Mouse (Mus musculus): ENCODE data around the gene Lactb.

The Lactb gene

DNA sequence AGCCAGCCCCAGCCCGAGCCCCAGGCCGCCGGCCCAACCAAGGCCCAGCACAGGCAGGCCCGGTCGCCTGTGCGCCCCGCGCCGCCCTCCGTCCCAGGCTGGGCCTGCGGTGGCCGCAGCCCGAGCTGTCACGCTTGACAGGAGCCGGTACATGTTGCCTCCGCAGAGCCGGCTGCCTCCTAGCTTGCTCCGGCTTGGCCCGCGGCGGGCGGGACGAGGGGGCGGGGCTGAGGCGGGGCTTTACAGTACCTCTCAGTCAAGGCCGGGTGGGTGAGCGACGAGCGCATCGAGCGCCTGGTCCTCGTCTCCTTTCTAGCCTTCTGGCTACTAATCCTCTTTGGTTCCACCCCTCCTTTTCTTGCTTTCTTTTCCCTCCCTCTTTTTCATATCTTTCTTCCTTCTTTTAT, at the start of gene Lactb:
Lactb (minus strand) TSS at position 246 of the 407 bp plus-strand sequence.
- peak; percentile 89 for DNase-seq (ENCODE audit: extremely low read depth, insufficient read length, low spot score)

DNA sequence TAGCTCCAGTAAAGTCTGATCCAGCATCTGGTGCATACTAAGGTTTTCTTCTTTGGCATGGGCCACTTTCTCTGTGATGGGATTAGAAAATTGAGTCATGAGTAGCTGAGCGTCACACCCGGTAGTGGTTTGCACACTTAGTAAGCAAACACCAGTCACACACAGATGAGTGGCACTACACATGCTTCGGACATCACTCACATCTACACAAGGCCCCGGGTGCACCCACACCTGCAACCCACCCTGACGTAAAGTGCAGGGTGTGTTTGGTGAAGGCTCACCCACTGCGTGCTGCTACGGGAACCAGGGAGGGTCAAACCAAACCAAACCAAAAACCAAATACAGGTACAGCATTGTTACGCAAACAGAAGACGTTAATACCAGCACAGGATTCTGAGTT, 48.1 kb upstream of the Lactb start:
- no peak for DNase-seq (ENCODE audit: extremely low read depth, insufficient read length, low spot score)

DNA sequence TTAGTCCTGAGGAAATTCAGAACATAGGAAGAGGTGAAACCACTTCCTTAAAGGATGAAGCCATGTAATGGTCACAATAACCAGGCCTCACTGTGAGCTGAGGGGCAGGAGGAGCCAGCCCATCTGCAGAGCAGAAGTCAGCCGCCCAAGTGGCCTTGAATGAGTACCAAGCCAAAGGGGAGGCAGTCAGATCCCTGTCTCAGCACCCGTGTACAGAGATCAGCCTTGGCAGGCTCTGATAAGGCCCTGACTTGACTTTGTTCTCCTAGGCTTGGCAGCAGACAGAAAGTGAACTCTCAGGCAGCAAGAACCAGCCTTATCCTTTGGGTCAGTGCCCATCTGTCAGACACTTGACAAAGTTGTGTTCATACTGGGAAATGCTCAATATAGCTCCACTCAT, 44.8 kb upstream of the Lactb start:
- DNase-seq (ENCODE audit: extremely low read depth, insufficient read length, low spot score), result peak; percentile 58

DNA sequence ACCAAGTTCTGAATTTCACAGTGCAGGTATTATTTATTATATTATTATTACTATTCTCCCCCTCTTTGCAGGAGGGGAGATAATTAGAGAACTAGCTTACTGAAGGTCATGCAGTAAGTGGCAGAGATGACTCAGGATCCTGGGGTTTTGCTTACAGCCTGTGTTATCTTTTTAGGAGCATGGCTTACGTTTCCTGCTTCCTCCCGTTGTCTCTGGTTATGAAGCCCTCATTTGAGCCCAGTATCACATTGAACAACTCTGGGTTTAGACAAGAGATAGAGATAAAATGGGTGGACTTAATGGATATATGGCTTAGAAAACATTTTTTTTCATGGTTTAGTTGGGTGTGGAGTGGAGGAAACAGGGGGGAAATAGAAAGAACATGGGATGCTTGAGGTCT, 38.2 kb upstream of the Lactb start:
- no peak for DNase-seq (ENCODE audit: extremely low read depth, insufficient read length, low spot score)

DNA sequence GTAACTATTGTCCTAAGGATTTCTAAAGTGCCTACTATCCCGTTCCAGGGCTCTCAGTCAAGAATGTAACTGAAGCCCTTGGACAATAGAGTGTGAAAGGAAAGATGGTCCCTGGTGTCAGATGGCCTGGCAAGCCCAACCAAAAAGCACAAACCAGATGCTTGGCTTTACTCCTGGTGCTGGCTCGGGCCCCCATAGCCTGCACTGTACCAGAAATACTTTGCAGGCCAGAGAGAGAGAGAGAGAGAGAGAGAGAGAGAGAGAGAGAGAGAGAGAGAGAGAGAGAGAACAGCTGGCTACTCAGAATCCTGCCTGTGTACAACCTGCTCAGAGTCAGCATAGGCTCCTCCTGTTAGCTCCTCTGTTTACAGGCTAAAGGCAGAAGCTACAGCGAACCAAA, 37.2 kb upstream of the Lactb start:
- no peak for DNase-seq (ENCODE audit: extremely low read depth, insufficient read length, low spot score)

DNA sequence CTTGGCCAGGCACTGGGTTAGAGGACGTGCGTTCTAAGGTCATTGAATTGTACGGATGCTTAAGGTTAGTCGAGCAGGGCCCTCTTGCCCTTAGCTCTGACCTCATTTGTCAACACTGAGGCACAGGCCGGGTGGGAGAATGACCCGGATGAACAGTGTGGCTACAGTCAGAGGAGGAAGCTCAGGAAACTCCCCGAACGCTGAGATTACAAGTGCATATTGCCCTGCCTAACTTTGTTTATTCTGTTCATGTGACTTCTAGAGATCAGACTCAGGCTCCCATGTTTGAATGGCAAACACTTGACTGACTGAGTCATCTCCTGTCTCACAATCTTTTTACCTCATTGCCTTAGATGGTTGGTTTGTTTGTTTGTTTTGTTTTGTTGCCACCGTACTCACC, 36.2 kb upstream of the Lactb start:
- DNase-seq (ENCODE audit: extremely low read depth, insufficient read length, low spot score), result no peak

DNA sequence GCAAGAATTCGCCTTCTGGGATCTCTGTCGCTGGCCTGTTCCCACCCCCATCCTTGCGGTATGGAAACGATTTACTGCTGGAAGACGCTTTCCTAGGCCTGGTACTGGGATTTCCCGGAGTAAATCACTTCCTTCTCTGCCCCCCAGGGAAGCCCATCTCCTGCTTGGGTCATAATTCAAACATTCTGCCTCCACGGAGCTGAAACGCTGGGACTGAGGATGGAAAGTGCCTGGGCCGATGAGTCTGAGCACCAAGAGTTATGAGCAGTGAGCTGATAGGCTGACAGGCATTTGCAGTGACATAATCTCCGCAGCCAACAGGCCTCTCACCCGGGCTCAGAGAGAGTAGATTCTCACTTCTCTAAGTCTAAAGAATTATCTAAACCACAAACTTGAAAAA, 33.5 kb upstream of the Lactb start:
- DNase-seq (ENCODE audit: extremely low read depth, insufficient read length, low spot score), result no peak

DNA sequence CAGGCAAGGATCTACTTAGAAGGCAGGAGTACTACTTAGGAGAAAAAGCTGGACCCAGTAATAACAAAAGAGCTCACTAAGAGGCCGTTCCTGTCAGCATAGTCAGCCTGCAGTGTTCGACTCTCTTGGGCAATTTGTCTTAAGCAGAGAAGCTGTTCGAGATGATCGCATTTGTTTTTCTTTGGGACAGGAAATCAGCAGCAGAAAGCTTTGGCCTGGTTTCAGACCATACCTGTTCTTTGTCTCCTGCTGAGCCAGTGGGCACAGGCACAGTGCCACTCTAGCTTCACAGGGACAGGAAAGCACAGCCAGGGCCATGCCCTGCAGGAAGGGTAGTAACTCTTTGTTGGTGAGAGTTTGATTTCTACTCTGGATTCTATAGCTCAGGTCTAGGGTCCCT, 31.1 kb upstream of the Lactb start:
- no peak for DNase-seq (ENCODE audit: extremely low read depth, insufficient read length, low spot score)

DNA sequence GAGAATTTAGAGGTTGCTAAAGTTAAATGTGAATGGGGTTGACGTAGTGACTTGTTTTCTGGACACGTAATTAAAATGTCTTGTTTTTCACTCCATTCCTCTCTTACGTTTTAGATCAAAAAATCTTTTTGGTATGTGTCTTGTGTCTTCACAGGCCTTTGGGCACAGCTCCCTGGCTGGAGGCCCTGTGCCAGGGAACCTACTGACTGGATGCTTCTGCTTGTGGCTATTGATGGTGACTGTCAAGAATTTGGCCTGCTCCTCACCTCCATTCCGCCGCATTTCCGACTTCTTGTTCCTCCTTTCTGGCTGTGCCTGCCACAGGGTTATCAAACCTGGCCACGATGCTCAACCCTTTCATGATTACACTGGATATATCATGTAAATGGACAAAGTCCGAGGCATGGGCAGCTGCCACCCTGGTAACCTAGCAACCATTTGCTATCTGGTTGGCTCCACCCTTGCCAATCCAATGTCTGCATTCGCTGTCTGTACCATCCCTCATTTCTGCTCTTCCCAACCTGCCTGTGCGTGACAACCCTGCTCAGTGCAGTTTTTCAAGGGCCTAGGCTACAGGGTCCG, 30.0 kb upstream of the Lactb start:
- no peak for DNase-seq (ENCODE audit: extremely low read depth, insufficient read length, low spot score)

DNA sequence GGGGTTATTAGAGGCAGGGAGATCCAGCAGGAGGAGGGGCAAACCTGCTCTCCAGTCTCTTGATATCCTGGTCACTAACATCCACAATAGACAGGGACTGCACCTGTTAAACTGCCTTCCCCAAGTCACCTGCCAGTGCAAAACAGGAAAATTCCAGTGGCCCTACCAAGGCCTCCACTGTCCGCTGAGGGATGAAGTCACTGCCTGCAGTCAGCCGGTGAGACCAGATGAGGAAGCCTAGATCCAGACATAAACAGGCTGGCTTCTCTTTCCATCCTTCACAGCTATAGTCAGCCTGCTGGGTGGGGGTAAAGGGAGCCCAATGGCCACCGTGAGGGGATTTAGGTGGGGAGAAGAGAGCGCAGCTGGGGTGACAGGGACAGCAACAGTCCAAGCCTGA, 28.4 kb upstream of the Lactb start:
- no peak for DNase-seq (ENCODE audit: extremely low read depth, insufficient read length, low spot score)

DNA sequence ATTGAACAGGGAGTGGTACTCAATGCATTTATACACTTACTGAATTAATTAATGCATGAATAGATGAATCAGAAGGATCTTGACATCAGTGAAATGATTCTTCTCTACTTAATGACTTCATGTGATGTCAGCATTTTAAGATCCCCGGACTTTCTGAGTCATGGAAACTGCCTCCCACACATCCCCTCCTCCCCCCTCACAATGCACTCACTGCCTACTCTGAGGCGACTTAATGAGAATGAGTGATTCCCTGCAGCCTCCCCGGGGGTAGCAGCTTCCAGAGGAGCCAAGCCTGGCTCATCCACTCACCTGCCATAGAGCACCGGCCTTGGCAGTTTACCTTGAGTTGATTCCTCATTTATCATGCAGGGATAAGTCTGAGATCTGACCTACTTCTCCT, 27.9 kb upstream of the Lactb start:
- no peak for DNase-seq (ENCODE audit: extremely low read depth, insufficient read length, low spot score)

DNA sequence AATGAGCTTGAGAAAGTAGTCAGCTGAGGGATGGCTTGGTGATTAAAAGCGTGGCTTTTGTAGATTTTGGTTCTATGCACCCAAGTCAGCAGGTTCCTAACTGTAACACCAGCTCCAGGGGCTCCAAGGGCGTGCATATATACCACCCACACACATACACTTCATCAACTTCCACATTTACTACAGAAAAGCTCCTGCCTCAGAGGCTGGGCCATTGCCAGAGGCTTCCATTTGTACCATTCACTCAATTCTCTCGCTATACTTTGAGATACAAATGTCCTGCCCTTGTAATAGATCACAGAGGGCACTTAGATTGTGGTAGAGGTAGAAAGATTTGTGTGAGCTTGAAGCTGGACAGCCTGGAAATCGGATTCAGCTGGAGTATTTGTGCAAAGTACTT, 26.2 kb upstream of the Lactb start:
- DNase-seq (ENCODE audit: extremely low read depth, insufficient read length, low spot score), result no peak

DNA sequence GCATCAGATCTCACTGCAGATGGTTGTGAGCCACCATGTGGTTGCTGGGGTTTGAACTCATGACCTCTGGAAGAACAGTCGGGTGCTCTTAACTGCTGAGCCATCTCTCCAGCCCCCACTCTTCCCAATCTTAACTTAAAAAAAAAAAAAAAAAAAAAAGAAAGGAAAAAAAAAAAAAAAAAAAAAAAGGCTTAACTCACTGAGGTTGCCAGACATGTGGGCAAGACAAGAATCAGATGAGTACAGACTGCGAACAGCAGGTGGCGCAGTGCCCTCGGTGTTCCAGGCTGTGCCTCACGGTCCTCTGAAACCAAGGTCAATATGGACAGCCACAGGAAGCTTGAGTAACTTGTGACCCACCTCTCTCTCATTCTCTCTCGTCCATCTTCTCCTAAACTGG, 25.8 kb upstream of the Lactb start:
- peak; percentile 82 for DNase-seq (ENCODE audit: extremely low read depth, insufficient read length, low spot score)

DNA sequence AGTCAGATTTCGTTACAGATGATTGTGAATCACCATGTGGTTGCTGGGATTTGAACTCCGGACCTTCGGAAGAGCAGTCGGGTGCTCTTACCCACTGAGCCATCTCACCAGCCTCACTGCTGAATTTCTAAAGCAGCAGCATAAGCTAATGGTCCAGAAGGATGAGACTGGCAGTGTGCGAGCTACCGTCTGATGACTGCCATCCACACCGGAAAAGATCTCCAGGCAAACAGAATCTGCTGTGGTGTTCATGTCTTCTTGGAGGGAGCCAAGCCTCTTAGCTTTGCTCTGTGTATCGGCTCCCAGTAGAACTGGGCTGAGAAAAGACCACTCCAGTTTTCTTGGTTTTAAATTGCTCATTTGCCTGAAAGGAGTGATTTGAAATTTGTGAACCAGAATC, 24.4 kb upstream of the Lactb start:
- no peak for DNase-seq (ENCODE audit: extremely low read depth, insufficient read length, low spot score)

DNA sequence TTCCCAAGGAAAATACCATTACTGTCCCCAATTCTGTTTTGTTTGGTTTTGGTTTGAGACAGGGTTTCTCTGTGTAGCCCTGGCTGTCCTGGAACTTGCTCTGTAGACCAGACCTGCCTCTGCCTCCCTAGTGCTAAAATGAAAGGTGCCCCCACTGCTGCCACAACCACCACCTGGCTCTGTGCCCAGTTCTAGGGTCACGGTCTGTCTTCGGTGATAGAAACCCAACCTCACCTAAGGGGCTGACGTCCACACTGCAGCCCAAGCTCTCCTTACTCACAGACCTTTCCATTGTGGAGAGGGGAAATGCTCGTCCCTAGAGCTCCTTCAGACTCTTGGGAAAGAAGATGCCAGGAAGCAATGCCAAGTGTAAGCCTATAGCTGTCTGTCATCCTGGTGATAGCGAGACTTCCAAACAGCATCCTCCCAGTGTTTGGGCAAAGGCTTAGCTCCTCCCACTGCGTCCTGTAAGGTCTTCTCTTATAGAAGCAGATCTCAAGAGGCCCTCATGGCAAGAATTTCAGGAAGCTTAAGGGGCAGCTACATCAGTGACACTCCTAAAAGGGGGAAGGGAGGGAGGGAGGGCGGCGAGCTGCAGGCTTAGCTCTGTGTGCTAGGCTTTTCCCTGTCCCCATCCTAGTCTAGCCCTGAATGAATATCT, 16.6 kb upstream of the Lactb start:
- DNase-seq (ENCODE audit: extremely low read depth, insufficient read length, low spot score), result no peak

DNA sequence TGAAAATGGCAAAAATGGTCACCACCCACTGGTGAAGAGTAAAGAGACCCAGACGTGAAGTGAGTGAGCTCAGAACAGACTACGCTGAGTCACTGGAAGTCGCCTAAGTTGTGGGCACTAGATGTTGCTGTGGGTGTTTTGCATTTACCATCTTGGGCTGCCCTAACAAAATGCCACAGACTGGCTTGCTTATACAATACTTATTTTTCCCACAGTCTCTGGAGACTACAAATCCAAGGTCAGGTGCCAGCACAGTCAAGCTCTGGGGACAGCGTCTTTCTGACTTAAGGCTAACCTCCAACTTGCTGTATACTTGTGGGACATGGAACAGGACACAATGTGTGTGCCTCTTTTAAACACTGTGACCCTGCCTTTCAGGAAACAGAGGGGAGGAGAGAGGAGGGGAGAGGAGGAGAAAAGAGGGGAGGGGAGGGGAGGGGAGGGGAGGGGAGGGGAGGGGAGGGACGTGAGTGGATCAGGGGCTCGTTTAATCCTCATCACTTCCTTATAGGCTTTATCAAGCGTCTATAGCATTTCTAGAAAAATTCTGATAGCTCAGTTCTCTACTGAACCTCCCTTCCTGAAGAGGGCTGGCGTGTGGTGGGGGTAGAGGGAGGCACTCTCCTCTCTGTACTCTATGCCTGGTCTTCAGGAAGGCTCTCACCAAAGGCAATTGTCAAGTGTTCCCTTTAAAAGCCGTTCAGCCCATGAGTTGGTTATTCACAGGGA, 15.9 kb upstream of the Lactb start:
- DNase-seq (ENCODE audit: extremely low read depth, insufficient read length, low spot score), result peak; percentile 51

DNA sequence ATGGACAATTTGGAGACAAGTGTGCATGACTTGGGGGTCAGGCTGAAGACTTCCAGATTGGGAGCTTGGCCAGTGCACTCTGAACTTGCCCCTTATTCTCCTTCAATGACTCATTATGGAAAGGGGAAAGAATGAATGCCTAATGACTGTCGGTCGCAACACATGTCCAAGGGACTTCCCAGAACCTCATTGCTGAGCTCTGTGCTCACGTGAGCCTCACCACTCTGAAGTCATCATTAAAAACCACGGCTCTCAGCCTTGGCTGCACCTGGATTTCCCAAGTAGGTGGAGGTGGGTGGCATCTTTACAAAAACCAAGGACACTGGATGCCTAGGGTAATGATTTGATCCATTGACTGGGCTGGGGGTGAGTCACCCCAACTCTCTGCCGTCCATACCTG, 14.8 kb upstream of the Lactb start:
- DNase-seq (ENCODE audit: extremely low read depth, insufficient read length, low spot score), result no peak

DNA sequence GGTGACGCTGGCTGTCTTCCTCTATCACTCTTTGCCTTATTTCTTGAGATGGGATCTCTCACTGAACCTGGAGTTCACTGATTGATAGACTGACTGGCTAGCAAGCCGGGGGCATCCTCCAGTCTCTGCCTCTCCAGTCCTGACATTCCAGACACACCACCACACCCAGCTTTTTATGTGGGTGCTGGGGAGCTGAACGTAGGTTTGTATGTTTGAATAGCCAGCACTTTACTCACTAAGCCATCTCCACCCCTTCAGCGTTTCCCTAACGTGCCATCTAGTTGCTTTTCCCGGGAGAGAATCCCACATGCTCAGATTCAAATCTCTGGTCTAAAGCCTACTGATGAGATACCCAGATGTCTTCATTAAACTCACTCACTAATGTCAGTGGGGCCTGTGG, 14.3 kb upstream of the Lactb start:
- DNase-seq (ENCODE audit: extremely low read depth, insufficient read length, low spot score), result peak; percentile 48

DNA sequence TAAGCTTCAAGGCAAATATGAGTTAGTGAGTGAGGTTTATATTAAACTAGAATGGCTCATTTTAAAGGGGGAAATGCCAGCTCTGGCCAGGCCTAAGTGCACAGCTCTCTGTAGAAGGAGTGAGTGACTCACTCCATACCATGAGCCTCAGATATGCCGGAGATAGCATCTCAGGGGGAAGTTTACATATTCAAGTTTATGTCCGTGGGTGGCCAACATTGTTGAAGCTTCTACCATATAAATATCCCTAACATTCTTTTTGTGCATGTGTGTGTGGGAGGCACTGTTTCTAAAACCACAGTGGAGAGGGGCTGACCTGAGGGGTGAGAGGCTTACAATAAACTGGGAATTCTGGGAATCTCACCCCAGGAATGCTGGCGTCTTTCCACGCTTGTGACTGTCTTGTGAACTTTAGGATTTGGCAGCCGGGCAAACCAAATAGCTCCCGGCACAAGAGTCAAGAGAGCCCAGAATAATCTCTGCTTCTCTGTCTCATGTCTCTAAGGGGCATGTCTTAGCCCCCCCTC, 13.7 kb upstream of the Lactb start:
- DNase-seq (ENCODE audit: extremely low read depth, insufficient read length, low spot score), result peak; percentile 75

DNA sequence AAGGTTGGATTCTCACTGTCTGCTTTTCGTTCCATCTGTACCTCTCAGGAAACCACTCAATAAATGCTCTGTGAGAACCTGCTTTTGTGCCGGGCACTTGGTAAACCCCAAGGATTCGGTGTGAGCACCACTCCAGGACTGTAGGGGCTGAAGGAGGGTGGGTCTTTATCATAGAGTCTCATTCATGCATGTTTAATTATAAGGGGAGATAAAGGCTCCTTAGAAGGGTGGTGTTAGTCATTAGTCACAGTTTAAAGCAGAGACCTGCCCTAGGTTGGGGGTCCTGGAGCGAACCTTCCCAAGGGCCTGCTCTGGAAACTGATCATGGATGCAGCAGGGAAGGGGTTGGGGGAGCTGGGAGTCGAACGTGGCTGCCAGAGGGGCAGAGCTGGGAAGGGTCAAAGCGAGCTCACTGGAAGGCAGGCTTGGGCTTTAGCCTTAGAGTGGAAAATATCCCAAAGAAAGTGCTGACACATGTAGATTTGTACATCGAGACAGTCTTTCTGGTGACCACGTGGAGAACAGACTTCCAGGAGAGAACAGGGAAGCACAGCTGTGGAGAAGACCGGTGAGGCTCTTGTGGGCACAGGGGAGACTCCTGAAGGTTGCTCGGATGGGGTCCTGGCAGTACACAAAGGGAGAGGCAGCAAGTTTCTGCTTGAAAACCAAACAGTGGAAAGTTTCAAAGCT, 13.1 kb upstream of the Lactb start:
- no peak for DNase-seq (ENCODE audit: extremely low read depth, insufficient read length, low spot score)

DNA sequence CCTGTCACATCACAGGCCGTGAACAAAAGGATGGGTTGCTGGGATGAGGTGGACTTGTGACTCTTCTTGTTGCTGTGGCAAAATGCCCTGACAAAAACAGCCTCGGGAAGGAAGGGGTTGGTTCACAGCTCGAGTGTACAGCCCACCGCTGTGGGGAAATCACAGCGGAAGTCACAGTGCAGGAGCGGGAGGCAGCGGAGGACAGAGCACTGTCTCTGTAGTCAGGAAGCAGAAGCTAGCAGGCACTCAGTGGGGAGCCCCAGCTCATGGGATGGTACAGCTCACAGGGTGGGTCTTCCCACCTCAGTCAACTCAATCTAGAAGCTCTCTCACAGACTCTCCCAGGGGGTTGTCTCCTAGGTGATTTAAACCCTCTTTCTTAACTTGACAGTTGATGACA, 10.1 kb upstream of the Lactb start:
- DNase-seq (ENCODE audit: extremely low read depth, insufficient read length, low spot score), result no peak

Data from 3134 (cell line).